Mouse (Mus musculus): ENCODE results near the gene Spg11. TPM values are rescaled to one million over a fixed set of nuclear protein-coding genes. Genes with fewer than 3 reads are reported as not detected.

The Spg11 gene
- polyA plus RNA-seq, 1 experiment from 2014 or later: 2.2 TPM

DNA sequence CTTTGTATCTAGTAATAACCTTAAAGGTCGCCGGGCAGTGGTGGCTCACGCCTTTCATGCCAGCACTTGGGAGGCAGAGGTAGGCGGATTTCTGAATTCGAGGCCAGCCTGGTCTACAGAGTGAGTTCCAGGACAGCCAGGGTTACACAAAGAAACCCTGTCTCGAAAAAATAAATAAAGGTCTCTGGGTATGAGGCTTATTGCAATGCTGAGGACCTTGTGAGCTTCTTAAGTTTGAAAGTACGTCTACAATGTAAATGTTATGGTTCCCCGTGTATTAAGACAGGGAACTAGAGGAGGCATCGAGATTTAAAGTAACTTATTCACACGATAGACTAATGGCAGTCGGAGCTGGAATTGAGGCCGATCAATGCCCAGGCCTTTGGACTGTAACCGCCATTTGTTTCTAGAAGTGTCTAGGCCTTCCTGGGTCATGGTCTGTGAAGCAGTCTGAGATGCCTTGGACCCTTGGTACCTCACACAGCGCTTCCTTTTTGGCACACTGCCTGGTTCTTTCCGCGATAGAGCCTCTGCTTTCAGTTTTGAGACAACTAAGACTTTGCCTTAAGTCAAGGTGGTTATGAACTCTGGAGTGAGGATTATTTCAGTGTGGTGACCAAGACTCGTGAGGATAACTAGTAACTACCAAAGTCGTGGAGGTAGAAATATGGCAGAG, 30.2 kb upstream of the Spg11 start:
- peak; percentile 70 for DNase-seq

GRCm38 (mm10) chr2:122147508-122148241, 29.5 kb upstream of the Spg11 start, which contains the start of gene B2m:
Gene B2m (plus strand): TSS chr2:122147686.
- H3K4me1 ChIP-seq (ENCODE audit: insufficient read depth): peaks cover 44% of the 10 kb centered on the region
- no peaks in the 10 kb centered on the region for H3K27me3 ChIP-seq (ENCODE audit: insufficient read depth, low read length)
- H3K4me2 ChIP-seq (ENCODE audit: low read depth, low read length): peak within 1 kb of the TSS; percentile 79
- DNase-seq: peak; percentile 95
- peak; percentile 90 for ATAC-seq
- WGBS (ENCODE audit: insufficient replicate concordance): under 1% methylated on average over 40 of the region's 40 CpGs
- H3K9ac ChIP-seq (replicated peaks): peak within 1 kb of the TSS; percentile 82
- peak within 1 kb of the TSS; percentile 90 for H3K27ac ChIP-seq (ENCODE audit: low read depth)
- peak within 1 kb of the TSS; percentile 85 for H3K4me3 ChIP-seq (ENCODE audit: low read depth, low read length)
- TF ChIP-seq CTCF (IDR thresholded peaks at IDR 0.05; ENCODE audit: low read depth) (no peak), EP300 (IDR thresholded peaks at IDR 0.05; ENCODE audit: low read depth) (peak; percentile 50; the same call in 1 of the 2 replicates)
- H3K9me3 ChIP-seq (ENCODE audit: low read length): no peaks in the 10 kb centered on the region
- H3K36me3 ChIP-seq (replicated peaks; ENCODE audit: insufficient read depth, low read length): peaks cover 28% of the 10 kb centered on the region

More for the DNA sequence above, 30.2 kb upstream of the Spg11 start:
- peak; percentile 5; the same call in 1 of the 2 replicates for ATAC-seq
- Histone ChIP-seq H3K4me2 (ENCODE audit: low read depth, low read length) (peak overlapping the region; percentile 79), H3K9ac (replicated peaks) (peak overlapping the region; percentile 82), H3K9me3 (ENCODE audit: low read length) (no peaks in the 10 kb centered on the region), H3K27me3 (ENCODE audit: insufficient read depth, low read length) (no peaks in the 10 kb centered on the region), H3K36me3 (replicated peaks; ENCODE audit: insufficient read depth, low read length) (peaks cover 34% of the 10 kb centered on the region), H3K27ac (ENCODE audit: low read depth) (peak overlapping the region; percentile 90), H3K4me1 (ENCODE audit: insufficient read depth) (peaks cover 37% of the 10 kb centered on the region), H3K4me3 (ENCODE audit: low read depth, low read length) (peak overlapping the region; percentile 85)
- WGBS (ENCODE audit: insufficient replicate concordance): 4% methylated on average over 18 of the region's 18 CpGs
- TF ChIP-seq CTCF (IDR thresholded peaks at IDR 0.05; ENCODE audit: low read depth): no peak
- no peak for TF ChIP-seq EP300 (IDR thresholded peaks at IDR 0.05; ENCODE audit: low read depth)

DNA sequence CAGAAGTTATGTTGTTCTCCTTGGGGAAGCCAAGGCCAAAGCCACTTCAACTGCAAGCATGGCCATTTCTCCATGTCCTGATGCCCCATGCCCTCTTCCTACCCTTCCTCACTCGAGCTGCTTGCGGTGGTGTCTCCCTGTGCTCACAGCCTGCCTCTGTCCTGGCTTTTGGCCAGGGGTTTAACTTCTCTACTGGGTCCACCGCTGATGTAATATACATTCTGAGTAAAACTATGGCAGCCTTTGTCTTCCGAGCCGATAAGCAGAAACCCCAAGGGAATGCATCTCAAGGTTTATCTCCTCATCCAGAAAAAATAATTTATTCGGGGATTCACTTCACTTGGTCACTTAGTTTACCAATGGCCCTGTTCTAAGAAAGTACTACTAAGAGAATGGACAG, 28.5 kb upstream of the Spg11 start:
- Histone ChIP-seq H3K4me3 (ENCODE audit: low read depth, low read length) (peak overlapping the region; percentile 85), H3K27ac (ENCODE audit: low read depth) (peak overlapping the region; percentile 83), H3K27me3 (ENCODE audit: insufficient read depth, low read length) (no peaks in the 10 kb centered on the region), H3K9me3 (ENCODE audit: low read length) (no peaks in the 10 kb centered on the region), H3K9ac (replicated peaks) (peak overlapping the region; percentile 3; the same call in 1 of the 2 replicates), H3K4me1 (ENCODE audit: insufficient read depth) (peaks cover 43% of the 10 kb centered on the region), H3K36me3 (replicated peaks; ENCODE audit: insufficient read depth, low read length) (peaks cover 20% of the 10 kb centered on the region), H3K4me2 (ENCODE audit: low read depth, low read length) (peak overlapping the region; percentile 79)
- ATAC-seq (no peak), DNase-seq (peak; percentile 51)
- 53% methylated on average over 6 of the region's 6 CpGs for WGBS (ENCODE audit: insufficient replicate concordance)
- TF ChIP-seq CTCF (IDR thresholded peaks at IDR 0.05; ENCODE audit: low read depth) (no peak), EP300 (IDR thresholded peaks at IDR 0.05; ENCODE audit: low read depth) (no peak)

DNA sequence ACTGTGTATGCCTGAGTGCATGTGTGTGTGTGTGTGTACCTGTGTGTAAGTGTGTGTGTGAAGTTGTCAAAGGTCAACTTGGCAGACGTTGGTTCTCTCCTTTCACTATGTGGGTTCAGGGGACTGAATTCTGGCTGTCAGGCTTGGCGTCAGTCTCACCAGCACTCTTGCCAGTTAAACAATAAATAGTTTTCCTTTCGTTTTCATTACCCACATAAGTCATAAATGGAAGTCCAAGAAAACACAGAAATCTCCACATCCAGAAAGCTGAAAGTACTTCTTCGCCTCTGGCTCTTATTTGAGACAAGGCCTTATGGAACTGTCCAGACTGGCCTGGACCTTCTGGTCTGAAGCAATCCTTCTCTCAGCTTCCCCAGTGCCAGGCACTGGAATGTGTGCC, 27.6 kb upstream of the Spg11 start:
- peaks cover 34% of the 10 kb centered on the region for H3K4me1 ChIP-seq (ENCODE audit: insufficient read depth)
- 51% methylated on average over 4 of the region's 4 CpGs for WGBS (ENCODE audit: insufficient replicate concordance)
- H3K4me2 ChIP-seq (ENCODE audit: low read depth, low read length): no peak overlapping the region
- H3K9ac ChIP-seq (replicated peaks): no peak overlapping the region
- DNase-seq (no peak), ATAC-seq (no peak)
- H3K9me3 ChIP-seq (ENCODE audit: low read length): no peaks in the 10 kb centered on the region
- H3K36me3 ChIP-seq (replicated peaks; ENCODE audit: insufficient read depth, low read length): peaks cover 11% of the 10 kb centered on the region
- no peak overlapping the region for H3K4me3 ChIP-seq (ENCODE audit: low read depth, low read length)
- H3K27ac ChIP-seq (ENCODE audit: low read depth): peak overlapping the region; percentile 50
- H3K27me3 ChIP-seq (ENCODE audit: insufficient read depth, low read length): no peaks in the 10 kb centered on the region
- TF ChIP-seq CTCF (IDR thresholded peaks at IDR 0.05; ENCODE audit: low read depth) (no peak), EP300 (IDR thresholded peaks at IDR 0.05; ENCODE audit: low read depth) (no peak)

GRCm38 (mm10) chr2:122143111-122143510, 24.9 kb upstream of the Spg11 start:
- TF ChIP-seq EP300 (IDR thresholded peaks at IDR 0.05; ENCODE audit: low read depth) (no peak), CTCF (IDR thresholded peaks at IDR 0.05; ENCODE audit: low read depth) (no peak)
- no peak for DNase-seq
- Histone ChIP-seq H3K36me3 (replicated peaks; ENCODE audit: insufficient read depth, low read length) (no peaks in the 10 kb centered on the region), H3K9ac (replicated peaks) (no peak overlapping the region), H3K4me1 (ENCODE audit: insufficient read depth) (peaks cover 27% of the 10 kb centered on the region), H3K4me3 (ENCODE audit: low read depth, low read length) (no peak overlapping the region), H3K4me2 (ENCODE audit: low read depth, low read length) (no peak overlapping the region), H3K27me3 (ENCODE audit: insufficient read depth, low read length) (no peaks in the 10 kb centered on the region), H3K9me3 (ENCODE audit: low read length) (no peaks in the 10 kb centered on the region), H3K27ac (ENCODE audit: low read depth) (0 out of 2 replicates have a peak overlapping the region, but pooled peaks have one; percentile 16)
- WGBS (ENCODE audit: insufficient replicate concordance): 84% methylated on average over 3 of the region's 3 CpGs
- ATAC-seq: no peak

DNA sequence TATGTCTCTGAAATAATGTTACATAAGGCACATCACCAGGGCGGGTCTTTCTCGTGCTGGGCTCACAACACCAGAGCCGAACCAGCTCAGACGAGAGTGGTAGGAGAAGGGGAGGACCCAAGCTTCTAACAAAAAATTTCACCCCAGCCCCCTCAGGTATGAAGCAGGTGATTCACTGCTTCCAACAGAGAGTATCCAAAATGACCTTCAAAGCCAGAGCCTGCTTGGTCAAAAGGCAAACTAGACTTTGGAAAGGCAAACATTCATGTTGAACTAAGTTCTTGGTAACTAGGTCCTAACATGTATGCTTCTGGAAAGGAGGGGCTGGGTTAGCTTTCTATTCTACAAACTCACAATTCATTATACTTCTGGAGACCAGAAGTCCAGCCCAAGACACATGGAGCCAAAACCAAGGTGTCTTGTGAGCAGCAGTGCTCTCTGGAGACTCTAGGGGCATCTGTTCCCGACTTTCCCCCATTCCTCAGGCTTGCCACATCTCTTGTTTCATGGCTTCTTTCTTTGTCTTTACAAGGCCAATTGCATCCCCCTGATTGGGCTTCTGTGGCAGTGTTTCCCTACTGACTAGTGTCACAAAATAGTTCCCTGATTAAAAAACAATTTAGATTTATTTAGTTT, 23.3 kb upstream of the Spg11 start:
- no peaks in the 10 kb centered on the region for H3K27me3 ChIP-seq (ENCODE audit: insufficient read depth, low read length)

More for the DNA sequence above, 23.3 kb upstream of the Spg11 start:
- no peak overlapping the region for H3K4me3 ChIP-seq (ENCODE audit: low read depth, low read length)
- H3K4me1 ChIP-seq (ENCODE audit: insufficient read depth): peaks cover 27% of the 10 kb centered on the region
- ATAC-seq (peak; percentile 85), DNase-seq (no peak)
- peak overlapping the region; percentile 48 for H3K4me2 ChIP-seq (ENCODE audit: low read depth, low read length)
- TF ChIP-seq EP300 (IDR thresholded peaks at IDR 0.05; ENCODE audit: low read depth) (peak; percentile 53; the same call in 1 of the 2 replicates), CTCF (IDR thresholded peaks at IDR 0.05; ENCODE audit: low read depth) (peak; percentile 19; the same call in 1 of the 2 replicates)
- no peaks in the 10 kb centered on the region for H3K36me3 ChIP-seq (replicated peaks; ENCODE audit: insufficient read depth, low read length)
- H3K27ac ChIP-seq (ENCODE audit: low read depth): peak overlapping the region; percentile 88
- peak overlapping the region; percentile 28; the same call in 1 of the 2 replicates for H3K9ac ChIP-seq (replicated peaks)
- WGBS (ENCODE audit: insufficient replicate concordance): 57% methylated on average over 5 of the region's 5 CpGs
- H3K9me3 ChIP-seq (ENCODE audit: low read length): no peaks in the 10 kb centered on the region
